Mouse (Mus musculus) spleen, adult 2 months (tissue): ENCODE results near the gene Pik3cb. TPM values are rescaled to one million over a fixed set of nuclear protein-coding genes. Genes with fewer than 3 reads are reported as not detected.

ENCODE experiments used
- DNase-seq, 2 experiments: peaks; one replicate each; pipeline versions ENCODE4 v3.0.0 to v3.0.0-alpha.2; 2012 to 2021; ENCODE audit warnings: low spot score in 2 of 2, low read depth in 1 of 2
- H3K27ac ChIP-seq: fragments of 200-500 bp; 2 replicates; pipeline ENCODE4 v1.5.1; 2012; ENCODE audit warnings: low read length, inconsistent platforms; ENCODE audit not compliant: insufficient read depth
- H3K27me3 ChIP-seq: fragments of 200-500 bp; 2 replicates; pipeline ENCODE4 v1.6.1; 2012; ENCODE audit warnings: mild to moderate bottlenecking, moderate library complexity, low read length, inconsistent platforms; ENCODE audit not compliant: control insufficient read depth, insufficient read depth
- H3K36me3 ChIP-seq: fragments of 200-500 bp; 2 replicates; pipeline ENCODE4 v1.6.1; 2012; ENCODE audit warnings: mild to moderate bottlenecking, low read length, inconsistent platforms; ENCODE audit not compliant: control insufficient read depth, insufficient read depth
- H3K4me1 ChIP-seq: fragments of 200-500 bp; 2 replicates; pipeline ENCODE4 v1.6.1; 2011; ENCODE audit warnings: inconsistent platforms; ENCODE audit not compliant: control insufficient read depth, insufficient read depth, insufficient read length
- H3K4me3 ChIP-seq: fragments of 200-500 bp; 2 replicates; pipeline ENCODE4 v1.5.1; 2011; ENCODE audit warnings: mild to moderate bottlenecking, inconsistent platforms; ENCODE audit not compliant: insufficient read depth, insufficient read length; ENCODE audit errors: extremely low read depth
- CTCF ChIP-seq: fragments of 200-500 bp; IDR thresholded peaks from 2 replicates; pipeline ENCODE4 v1.5.1; 2011; ENCODE audit warnings: mild to moderate bottlenecking, inconsistent platforms; ENCODE audit not compliant: insufficient read depth, insufficient read length, insufficient replicate concordance; ENCODE audit errors: extremely low read depth
- POLR2A ChIP-seq: fragments of 200-500 bp; IDR thresholded peaks from 2 replicates; pipeline ENCODE4 v1.6.1; 2011; ENCODE audit warnings: low read depth, low read length, inconsistent platforms
- WGBS: fragments of 180-500 bp; shearing (Covaris S2); methylation state at CpG from one replicate; pipeline ENCODE4 v1.1.7; 2018; 5-methylcytosine and 5-hydroxymethylcytosine counted together
- polyA plus RNA-seq: library from polyadenylated mRNA; depleted of rRNA; stranded (reverse); fragments of >200 nt; gene quantifications from 2 replicates; pipeline ENCODE4 v1.2.3, GENCODE M21; 2012

Pik3cb gene
- polyA plus RNA-seq, 1 experiment, result 2.9 TPM

DNA sequence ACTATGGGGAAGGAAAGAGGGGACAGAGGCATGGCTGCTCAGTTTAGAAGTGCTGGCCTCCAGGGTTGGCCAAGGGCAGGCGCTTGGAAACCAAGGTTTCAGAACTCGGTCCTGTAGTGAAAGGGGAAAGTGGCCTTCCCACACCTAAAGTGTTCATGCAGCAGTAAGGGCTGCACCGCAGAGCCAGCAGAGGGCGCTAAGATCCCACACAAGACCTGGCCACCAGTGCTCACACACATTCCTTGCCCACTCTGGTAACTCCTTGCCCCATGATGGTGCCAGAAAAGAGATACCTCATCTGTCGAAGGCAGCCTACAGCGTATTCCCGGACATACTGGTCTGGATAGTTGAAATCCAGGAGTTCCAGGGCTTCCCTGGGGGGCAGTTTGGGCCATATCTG, 77.9 kb downstream of the Pik3cb start:
- H3K27me3 ChIP-seq, result no peaks in the 10 kb centered on the region
- no peaks in the 10 kb centered on the region for H3K4me1 ChIP-seq
- H3K4me3 ChIP-seq, result no peak overlapping the region
- peak; percentile 89 for TF ChIP-seq CTCF
- TF ChIP-seq POLR2A, result no peak
- no peaks in the 10 kb centered on the region for H3K36me3 ChIP-seq
- 40% methylated on average over 7 of the region's 7 CpGs for WGBS
- peak; percentile 12 to 58 for DNase-seq
- H3K27ac ChIP-seq, result no peak overlapping the region

DNA sequence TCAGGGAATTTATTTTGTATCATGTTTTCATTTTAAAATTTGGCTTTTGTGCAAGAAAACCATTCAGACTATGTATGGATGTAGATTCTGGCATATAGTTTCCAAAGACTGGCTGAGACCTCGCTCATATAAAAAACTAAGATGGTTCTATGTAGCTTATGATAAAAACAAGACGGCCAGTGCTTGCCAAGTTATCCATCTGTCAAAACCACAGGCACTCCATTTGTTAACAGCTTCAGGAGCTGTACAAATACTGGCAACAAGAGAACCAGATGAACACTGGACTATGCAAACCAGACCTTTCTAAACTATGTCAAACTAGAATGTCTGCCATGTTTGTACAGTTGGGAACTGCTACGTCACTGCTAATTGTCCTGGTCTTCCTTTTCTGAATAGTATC, 82.7 kb downstream of the Pik3cb start:
- Histone ChIP-seq H3K4me1 (no peaks in the 10 kb centered on the region), H3K27ac (no peak overlapping the region), H3K36me3 (no peaks in the 10 kb centered on the region), H3K4me3 (no peak overlapping the region), H3K27me3 (no peaks in the 10 kb centered on the region)
- WGBS, result 91% methylated on average over 3 of the region's 3 CpGs
- DNase-seq, result no peak
- no peak for TF ChIP-seq CTCF
- no peak for TF ChIP-seq POLR2A

DNA sequence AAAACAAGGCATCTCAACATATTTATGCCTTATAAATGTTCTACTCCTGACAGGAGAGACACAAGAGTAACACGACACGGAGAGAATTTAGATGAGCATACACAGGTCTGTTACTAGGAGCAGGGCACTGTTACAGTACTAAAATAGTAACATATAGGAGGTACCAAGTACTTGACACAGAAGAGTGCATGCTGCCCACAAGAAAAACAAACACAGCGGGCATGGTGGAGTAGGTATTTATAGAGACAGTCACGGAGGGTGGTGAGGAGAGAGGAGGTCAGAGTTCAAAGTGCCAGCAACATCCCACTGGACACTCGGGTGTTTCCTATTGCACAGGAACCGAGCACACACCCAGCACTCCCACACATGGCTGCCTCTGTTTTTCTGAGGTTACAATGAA, 90.7 kb downstream of the Pik3cb start:
- H3K36me3 ChIP-seq, result no peaks in the 10 kb centered on the region; the same call in 1 of the 2 replicates
- WGBS, result 81% methylated on average over 6 of the region's 6 CpGs
- TF ChIP-seq POLR2A (no peak), CTCF (no peak)

DNA sequence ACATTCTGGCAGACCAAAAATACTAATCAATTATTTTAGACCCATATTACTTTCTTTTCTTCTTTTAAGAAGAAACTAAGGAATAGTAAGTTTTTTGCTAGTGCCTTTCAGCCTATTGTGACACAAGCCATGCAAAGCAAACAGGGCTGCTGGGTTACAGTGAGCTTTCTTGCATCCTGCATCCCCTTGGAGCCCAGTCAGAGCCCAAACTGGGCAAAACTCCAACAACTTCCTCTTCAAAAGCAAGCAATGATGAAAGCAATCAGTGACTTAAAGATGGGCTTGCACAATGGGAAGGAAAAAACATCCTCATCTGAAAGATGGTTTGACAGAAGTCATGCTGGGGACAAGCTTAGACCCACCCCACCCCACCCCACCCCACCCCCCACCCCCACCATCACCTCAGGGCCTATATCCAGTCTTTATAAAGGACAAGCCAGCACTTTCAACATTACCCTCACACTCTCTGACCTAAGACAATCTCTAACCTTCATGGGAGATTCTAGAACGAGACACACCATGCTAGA, 91.6 kb downstream of the Pik3cb start:
- no peak for TF ChIP-seq POLR2A
- no peak for TF ChIP-seq CTCF
- H3K4me1 ChIP-seq, result no peaks in the 10 kb centered on the region
- no peak for DNase-seq
- no peaks in the 10 kb centered on the region; the same call in 1 of the 2 replicates for H3K36me3 ChIP-seq
- no peak overlapping the region for H3K27ac ChIP-seq
- WGBS, result 57% methylated on average over 1 of the region's 1 CpGs
- H3K4me3 ChIP-seq, result no peak overlapping the region
- H3K27me3 ChIP-seq, result no peaks in the 10 kb centered on the region

More for the DNA sequence above, 90.7 kb downstream of the Pik3cb start:
- Histone ChIP-seq H3K27me3 (no peaks in the 10 kb centered on the region), H3K4me1 (no peaks in the 10 kb centered on the region), H3K4me3 (no peak overlapping the region), H3K27ac (no peak overlapping the region)
- no peak for DNase-seq

DNA sequence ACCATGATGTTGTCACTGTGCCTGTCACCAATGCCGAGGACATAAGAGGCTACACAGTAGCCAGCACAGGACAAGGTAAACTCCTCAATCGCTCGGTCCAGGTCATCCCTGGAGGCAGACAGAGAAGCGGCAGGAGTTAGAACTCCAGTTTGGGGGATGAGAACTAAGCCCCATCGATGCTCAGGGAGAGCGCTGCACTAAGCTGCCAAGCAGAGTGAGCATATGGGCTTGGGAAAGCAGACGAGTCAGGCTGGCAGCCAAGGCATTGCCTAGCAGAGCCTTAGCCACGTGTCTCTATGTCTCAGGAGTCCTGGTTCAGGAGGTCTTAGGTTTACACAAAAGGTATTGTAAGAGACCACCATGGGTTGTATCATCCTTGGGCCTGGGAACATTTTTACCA, 95.7 kb downstream of the Pik3cb start:
- WGBS, result 93% methylated on average over 8 of the region's 8 CpGs

DNA sequence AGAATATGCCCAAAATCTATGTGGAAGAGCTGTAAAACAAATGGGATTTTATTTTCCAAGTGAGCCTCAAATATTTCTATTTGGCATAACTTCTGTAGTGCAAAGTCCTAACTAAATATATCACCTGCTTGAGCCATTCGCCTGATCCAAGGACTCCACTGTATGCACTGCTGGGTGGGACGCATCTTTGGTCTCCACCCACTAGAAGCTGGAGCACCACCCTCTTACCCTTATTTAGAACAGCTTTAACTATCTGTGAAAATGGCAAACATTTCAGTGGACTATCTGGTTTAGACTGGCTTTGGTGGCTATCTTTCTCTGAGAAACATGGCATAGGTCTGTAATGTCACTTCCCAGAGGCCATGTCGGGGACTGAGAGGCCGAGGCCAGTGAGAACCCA, 97.8 kb downstream of the Pik3cb start:
- 96% methylated on average over 4 of the region's 4 CpGs for WGBS
- TF ChIP-seq POLR2A (no peak), CTCF (no peak)
- no peaks in the 10 kb centered on the region; the same call in 1 of the 2 replicates for H3K36me3 ChIP-seq
- no peak overlapping the region for H3K27ac ChIP-seq
- no peak for DNase-seq
- H3K4me3 ChIP-seq, result no peak overlapping the region
- H3K27me3 ChIP-seq, result no peaks in the 10 kb centered on the region
- no peaks in the 10 kb centered on the region for H3K4me1 ChIP-seq

More for the DNA sequence above, 95.7 kb downstream of the Pik3cb start:
- no peak for TF ChIP-seq POLR2A
- no peak for TF ChIP-seq CTCF
- DNase-seq, result no peak
- Histone ChIP-seq H3K27me3 (no peaks in the 10 kb centered on the region), H3K27ac (no peak overlapping the region), H3K36me3 (no peaks in the 10 kb centered on the region; the same call in 1 of the 2 replicates), H3K4me1 (no peaks in the 10 kb centered on the region), H3K4me3 (no peak overlapping the region)

DNA sequence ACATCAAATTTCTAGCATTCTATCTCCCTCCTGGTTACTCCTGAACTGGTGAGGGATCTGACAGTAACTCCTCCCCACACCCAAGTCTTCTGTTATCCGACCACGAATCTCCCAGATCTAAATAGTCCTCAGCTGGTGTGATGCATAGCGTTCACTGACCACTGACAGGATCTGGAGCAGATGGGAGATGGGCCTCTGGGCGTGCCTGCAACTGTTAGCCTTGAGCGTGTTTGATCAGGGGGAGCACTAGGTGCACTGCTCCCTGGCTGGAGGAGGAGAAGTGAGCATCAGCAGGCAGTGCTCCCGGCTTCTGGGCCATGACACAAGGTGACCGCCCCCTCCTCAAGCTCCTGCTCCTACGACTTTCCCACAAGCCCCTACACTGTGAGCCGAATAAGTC, 98.4 kb downstream of the Pik3cb start:
- Histone ChIP-seq H3K4me1 (no peaks in the 10 kb centered on the region), H3K36me3 (no peaks in the 10 kb centered on the region; the same call in 1 of the 2 replicates), H3K27ac (no peak overlapping the region), H3K27me3 (no peaks in the 10 kb centered on the region), H3K4me3 (no peak overlapping the region)
- 94% methylated on average over 9 of the region's 9 CpGs for WGBS
- TF ChIP-seq POLR2A (no peak), CTCF (no peak)
- no peak for DNase-seq

DNA sequence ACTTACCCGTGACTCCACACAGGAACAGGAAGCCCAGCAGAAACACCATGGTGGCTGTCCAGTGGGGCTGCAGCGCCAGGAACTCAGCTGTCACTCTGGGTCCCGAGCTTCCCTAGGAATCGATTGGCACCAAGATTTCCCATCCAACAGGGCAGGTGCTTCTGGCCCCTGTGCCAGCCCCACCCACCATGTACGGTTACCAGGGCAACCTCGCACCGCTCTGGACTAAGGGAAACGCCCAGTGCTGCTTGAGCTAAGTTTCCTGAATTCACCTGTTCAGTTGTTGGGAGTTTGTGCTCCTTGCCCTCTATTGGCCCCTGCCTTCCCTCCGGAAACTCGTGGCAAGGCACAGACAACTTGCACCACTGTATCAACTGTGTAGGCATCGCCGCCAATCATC, 104.8 kb downstream of the Pik3cb start, which contains the start of gene Gm1123:
Gene Gm1123, minus strand, starts transcription at position 141 of the 400 bp plus-strand sequence.
- Histone ChIP-seq H3K27ac (no peak within 1 kb of the TSS), H3K27me3 (no peaks in the 10 kb centered on the region), H3K36me3 (no peaks in the 10 kb centered on the region), H3K4me1 (no peaks in the 10 kb centered on the region), H3K4me3 (no peak within 1 kb of the TSS)
- no peak for DNase-seq
- WGBS, result 87% methylated on average over 12 of the region's 12 CpGs
- TF ChIP-seq POLR2A (no peak), CTCF (no peak)
